Mouse (Mus musculus) hindbrain, embryonic 14.5 days (tissue): ENCODE measurements around the gene Tmem106b. TPM values are rescaled to one million over a fixed set of nuclear protein-coding genes. Genes with fewer than 3 reads are reported as not detected.
A peak's percentile ranks its signal among the peaks of the same experiment; 100 is the strongest.

Experiments used
- ATAC-seq: fragments of 200-750 bp; cut with Nextera tagmentation; 2 replicates; pipeline ENCODE4 v1.8.0; 2017; ENCODE audit warnings: moderate number of reproducible peaks, mild to moderate bottlenecking, moderate TSS enrichment, moderate library complexity; ENCODE audit not compliant: low FRiP score
- DNase-seq: peaks from one replicate; pipeline ENCODE4 v3.0.0-alpha.2; 2015; ENCODE audit warnings: low spot score
- H3K27ac ChIP-seq: fragments of 300-500 bp; sonication (generic); 2 replicates; pipeline ENCODE4 v1.5.1; 2014; ENCODE audit warnings: mild to moderate bottlenecking, moderate library complexity
- H3K27me3 ChIP-seq: fragments of 300-500 bp; sonication (generic); 2 replicates; pipeline ENCODE4 v1.6.1; 2014; ENCODE audit warnings: mild to moderate bottlenecking, low read length, mixed read lengths; ENCODE audit not compliant: control insufficient read depth, insufficient read depth
- H3K36me3 ChIP-seq: fragments of 300-500 bp; sonication (generic); replicated peaks from 2 replicates; pipeline ENCODE4 v1.6.1; 2014; ENCODE audit not compliant: control insufficient read depth, insufficient read depth
- H3K4me1 ChIP-seq: fragments of 300-500 bp; sonication (generic); replicated peaks from 2 replicates; pipeline ENCODE4 v1.6.1; 2014; ENCODE audit warnings: antibody characterized with exemption, low read length, mixed read lengths; ENCODE audit not compliant: control insufficient read depth, insufficient read depth
- H3K4me2 ChIP-seq: fragments of 300-500 bp; sonication (generic); replicated peaks from 2 replicates; pipeline ENCODE4 v1.6.1; 2014; ENCODE audit warnings: mild to moderate bottlenecking, moderate library complexity
- H3K4me3 ChIP-seq: fragments of 300-500 bp; sonication (generic); replicated peaks from 2 replicates; pipeline ENCODE4 v1.5.1; 2014; ENCODE audit warnings: mild to moderate bottlenecking, low read length
- H3K9ac ChIP-seq: fragments of 300-500 bp; sonication (generic); 2 replicates; pipeline ENCODE4 v1.6.1; 2014
- H3K9me3 ChIP-seq: fragments of 300-500 bp; sonication (generic); 2 replicates; pipeline ENCODE4 v1.6.1; 2016; ENCODE audit warnings: low read length; ENCODE audit not compliant: control insufficient read depth
- WGBS: fragments of 180-500 bp; shearing (Covaris S2); extraction: QIAGEN DNeasy Blood & Tissue Kit; methylation state at CpG from one replicate; pipeline ENCODE4 v1.1.7; 2014; 5-methylcytosine and 5-hydroxymethylcytosine counted together
- polyA plus RNA-seq: library from polyadenylated mRNA; unstranded; fragments of >200 nt; fragmentation: Nextera tagmentation; extraction: Ambion mirVana; gene quantifications from 2 replicates; pipeline ENCODE4 v1.2.1, GENCODE M21; 2014

Gene Tmem106b
- polyA plus RNA-seq, 1 experiment from 2014 or later, result 54.4 TPM

- H3K4me2 ChIP-seq, result peak overlapping the region; percentile 56
- peak overlapping the region; percentile 99 for H3K4me3 ChIP-seq
- peaks cover 8% of the 10 kb centered on the region for H3K4me1 ChIP-seq
- no peaks in the 10 kb centered on the region for H3K9me3 ChIP-seq
- H3K27ac ChIP-seq, result peak overlapping the region; percentile 77; the same call in 1 of the 2 replicates
- 2% methylated on average over 11 of the region's 11 CpGs for WGBS
- no peak for ATAC-seq
- H3K9ac ChIP-seq, result peak overlapping the region; percentile 98
- peak; percentile 45 for DNase-seq
- H3K27me3 ChIP-seq, result no peaks in the 10 kb centered on the region
- peaks cover 28% of the 10 kb centered on the region for H3K36me3 ChIP-seq
Measured at GRCm38 (mm10) chr6:13070147-13070425, 527 bp downstream of the Tmem106b start.

- DNase-seq, result no peak
- no peak overlapping the region for H3K27ac ChIP-seq
- peaks cover 32% of the 10 kb centered on the region for H3K36me3 ChIP-seq
- no peaks in the 10 kb centered on the region for H3K27me3 ChIP-seq
- ATAC-seq, result peak; percentile 9; the same call in 1 of the 2 replicates
- H3K4me2 ChIP-seq, result peak overlapping the region; percentile 56
- peak overlapping the region; percentile 98 for H3K9ac ChIP-seq
- H3K4me3 ChIP-seq, result peak overlapping the region; percentile 99
- H3K4me1 ChIP-seq, result peaks cover 8% of the 10 kb centered on the region
- 45% methylated on average over 4 of the region's 4 CpGs for WGBS
- no peaks in the 10 kb centered on the region for H3K9me3 ChIP-seq
Measured at GRCm38 (mm10) chr6:13070485-13070884, 926 bp downstream of the Tmem106b start.

GRCm38 (mm10) chr6:13073036-13073435 is 3.5 kb downstream of the Tmem106b start:
- no peak overlapping the region for H3K27ac ChIP-seq
- no peak overlapping the region for H3K9ac ChIP-seq
- no peak overlapping the region for H3K4me3 ChIP-seq
- 98% methylated on average over 4 of the region's 4 CpGs for WGBS
- H3K4me1 ChIP-seq, result peaks cover 8% of the 10 kb centered on the region
- H3K36me3 ChIP-seq, result peaks cover 54% of the 10 kb centered on the region
- DNase-seq, result no peak
- H3K9me3 ChIP-seq, result no peaks in the 10 kb centered on the region
- H3K27me3 ChIP-seq, result no peaks in the 10 kb centered on the region
- H3K4me2 ChIP-seq, result no peak overlapping the region
- no peak for ATAC-seq

GRCm38 (mm10) chr6:13073876-13074275 is 4.3 kb downstream of the Tmem106b start:
- Histone ChIP-seq H3K27ac (no peak overlapping the region), H3K4me2 (no peak overlapping the region), H3K36me3 (peaks cover 62% of the 10 kb centered on the region), H3K4me3 (no peak overlapping the region), H3K9me3 (no peaks in the 10 kb centered on the region), H3K4me1 (peaks cover 8% of the 10 kb centered on the region), H3K27me3 (no peaks in the 10 kb centered on the region), H3K9ac (no peak overlapping the region)
- ATAC-seq (no peak), DNase-seq (no peak)
- WGBS, result 66% methylated on average over 2 of the region's 2 CpGs

- Histone ChIP-seq H3K4me3 (no peak overlapping the region), H3K36me3 (peaks cover 76% of the 10 kb centered on the region), H3K27me3 (no peaks in the 10 kb centered on the region), H3K9ac (no peak overlapping the region), H3K9me3 (no peaks in the 10 kb centered on the region), H3K27ac (no peak overlapping the region), H3K4me1 (no peaks in the 10 kb centered on the region), H3K4me2 (no peak overlapping the region)
- no peak for ATAC-seq
- no peak for DNase-seq
- WGBS, result 85% methylated on average over 9 of the region's 9 CpGs
Measured at GRCm38 (mm10) chr6:13082881-13083280, 13.3 kb downstream of the Tmem106b start.

GRCm38 (mm10) chr6:13096656-13097435 is 27.3 kb downstream of the Tmem106b start:
- no peak for ATAC-seq

GRCm38 (mm10) chr6:13100137-13100536 is 30.6 kb downstream of the Tmem106b start:
- WGBS, result 90% methylated on average over 2 of the region's 2 CpGs
- H3K9me3 ChIP-seq, result no peaks in the 10 kb centered on the region
- no peak overlapping the region for H3K27ac ChIP-seq
- no peak for DNase-seq
- H3K36me3 ChIP-seq, result no peaks in the 10 kb centered on the region
- no peak overlapping the region for H3K4me3 ChIP-seq
- no peaks in the 10 kb centered on the region for H3K4me1 ChIP-seq
- H3K27me3 ChIP-seq, result no peaks in the 10 kb centered on the region
- no peak overlapping the region for H3K4me2 ChIP-seq
- no peak for ATAC-seq
- no peak overlapping the region for H3K9ac ChIP-seq

More at GRCm38 (mm10) chr6:13096656-13097435, 27.3 kb downstream of the Tmem106b start:
- Histone ChIP-seq H3K4me3 (no peak overlapping the region), H3K36me3 (no peaks in the 10 kb centered on the region), H3K4me1 (no peaks in the 10 kb centered on the region), H3K9me3 (no peaks in the 10 kb centered on the region), H3K27ac (no peak overlapping the region), H3K4me2 (no peak overlapping the region), H3K9ac (no peak overlapping the region), H3K27me3 (no peaks in the 10 kb centered on the region)
- DNase-seq, result no peak
- 73% methylated on average over 2 of the region's 2 CpGs for WGBS

GRCm38 (mm10) chr6:13108662-13109061 is 39.1 kb downstream of the Tmem106b start:
- H3K27me3 ChIP-seq, result no peaks in the 10 kb centered on the region
- H3K4me1 ChIP-seq, result no peaks in the 10 kb centered on the region
- no peak overlapping the region for H3K4me2 ChIP-seq
- H3K9ac ChIP-seq, result no peak overlapping the region
- H3K4me3 ChIP-seq, result no peak overlapping the region
- DNase-seq, result no peak
- no peak overlapping the region for H3K27ac ChIP-seq
- no peaks in the 10 kb centered on the region for H3K36me3 ChIP-seq
- H3K9me3 ChIP-seq, result no peaks in the 10 kb centered on the region
- 76% methylated on average over 1 of the region's 1 CpGs for WGBS
- ATAC-seq, result no peak

- no peak overlapping the region for H3K4me2 ChIP-seq
- H3K9ac ChIP-seq, result no peak overlapping the region
- DNase-seq (no peak), ATAC-seq (no peak)
- WGBS, result 94% methylated on average over 1 of the region's 1 CpGs
- no peaks in the 10 kb centered on the region for H3K4me1 ChIP-seq
- H3K36me3 ChIP-seq, result no peaks in the 10 kb centered on the region
- H3K27me3 ChIP-seq, result no peaks in the 10 kb centered on the region
- no peaks in the 10 kb centered on the region for H3K9me3 ChIP-seq
- H3K27ac ChIP-seq, result no peak overlapping the region
- no peak overlapping the region for H3K4me3 ChIP-seq
Measured at GRCm38 (mm10) chr6:13137255-13137654, 67.7 kb downstream of the Tmem106b start.
